Mouse (Mus musculus): ENCODE measurements around the gene Vmn1r212.
"Not testable (repeated sequence)": the region's sequence is repeated elsewhere in the genome, so short reads cannot be mapped to it uniquely, and the experiment has no call there.

The Vmn1r212 gene

DNA sequence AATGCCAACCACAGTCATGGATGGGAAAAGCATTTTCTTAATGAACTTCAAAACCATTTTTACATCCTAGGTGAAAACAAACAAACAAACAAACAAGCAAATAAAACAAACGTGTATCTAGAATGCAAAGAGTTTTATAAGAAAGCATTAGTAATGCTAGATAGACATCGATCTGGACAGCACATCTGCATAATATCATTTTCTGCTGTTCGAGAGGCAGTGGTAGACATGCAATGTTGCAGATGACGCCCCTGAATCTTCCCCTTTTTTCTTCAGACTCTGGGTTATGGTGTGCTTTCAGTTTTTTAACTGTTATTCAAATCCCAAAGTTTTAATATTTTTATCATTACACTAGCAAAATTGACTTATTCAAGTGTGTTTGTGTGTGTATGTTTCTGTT is at the start of gene Vmn1r212:
Vmn1r212 (minus strand) TSS at position 101 of the 400 bp plus-strand sequence.
- DNase-seq, result no peak

DNA sequence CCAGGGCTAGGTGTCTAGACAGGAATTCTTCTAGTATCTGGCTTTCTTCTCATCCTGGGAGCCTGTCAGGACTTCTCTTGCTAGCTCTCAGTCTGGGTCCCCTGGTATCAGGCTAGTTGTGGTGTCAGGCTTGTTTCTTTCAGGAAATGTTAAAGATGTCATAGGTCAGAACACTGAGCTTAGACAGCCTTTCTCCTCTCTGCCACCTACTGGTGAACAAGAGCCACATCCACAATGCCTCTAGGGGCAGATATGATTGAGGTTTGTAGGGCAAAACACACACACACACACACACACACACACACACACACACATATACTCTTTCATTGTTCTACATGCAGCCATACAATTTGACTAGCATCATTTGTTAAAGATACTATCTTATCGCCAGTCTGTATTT is 4.7 kb downstream of the Vmn1r212 start:
- no peak for DNase-seq

DNA sequence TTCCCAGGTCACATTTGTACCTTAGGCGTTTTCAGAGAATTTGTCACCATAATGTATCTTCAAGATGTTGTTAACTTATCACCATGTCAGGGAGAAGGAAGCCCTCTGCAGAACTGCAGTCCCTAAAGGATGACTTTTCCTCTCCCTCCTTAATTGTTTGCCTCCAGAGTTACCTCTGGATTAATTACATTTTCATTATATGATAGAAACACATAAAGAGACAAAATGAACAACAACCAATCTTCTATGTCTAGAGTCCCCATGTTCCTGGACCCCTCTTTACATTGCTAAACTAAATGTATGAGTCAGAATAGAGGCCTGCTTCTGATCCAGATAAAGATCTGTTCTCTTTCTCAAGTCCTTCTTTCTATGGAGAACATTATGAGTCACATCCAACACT is 26.5 kb downstream of the Vmn1r212 start, which contains the start of gene Vmn1r211:
Vmn1r211 (minus strand) TSS at position 101 of the 400 bp plus-strand sequence.
- DNase-seq, result no peak

DNA sequence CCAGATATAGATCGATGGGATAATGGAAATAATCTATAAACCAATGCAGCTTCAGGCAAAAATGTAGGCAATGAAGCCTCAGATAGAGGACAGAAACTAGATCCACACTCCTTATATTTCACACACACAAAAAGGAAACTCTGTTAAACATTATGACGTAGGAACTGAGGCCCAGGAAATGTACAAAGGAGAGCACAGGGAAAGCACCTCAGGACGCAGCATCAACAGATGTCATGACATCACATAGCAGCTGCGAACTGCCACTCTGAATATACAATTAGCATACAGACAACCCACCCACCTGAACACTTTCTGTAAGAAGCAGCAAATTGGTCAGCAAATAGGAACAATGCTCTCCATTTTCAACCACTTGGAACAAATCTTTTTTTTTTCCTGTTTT is 29.2 kb downstream of the Vmn1r212 start:
- no peak for DNase-seq

DNA sequence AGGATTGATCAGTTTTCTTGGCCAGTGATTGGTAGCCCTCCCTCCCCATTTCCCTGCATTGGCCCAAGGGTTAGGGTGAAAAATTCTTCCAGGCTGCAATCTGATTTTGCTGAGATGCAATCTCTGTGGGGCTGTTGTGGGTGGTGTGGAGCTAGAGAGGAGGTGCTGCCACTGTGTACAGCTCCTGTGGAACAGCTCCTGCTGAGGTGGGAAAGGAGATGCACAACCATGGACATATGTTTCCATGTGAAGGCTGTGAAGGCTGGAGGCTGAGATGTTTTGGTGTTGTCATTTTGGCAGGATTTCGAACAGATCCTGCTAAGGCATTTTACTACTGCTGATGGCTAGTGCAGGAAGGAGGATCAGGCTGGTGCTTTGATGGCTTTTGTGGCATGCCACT is 37.2 kb downstream of the Vmn1r212 start:
- DNase-seq, result no peak

DNA sequence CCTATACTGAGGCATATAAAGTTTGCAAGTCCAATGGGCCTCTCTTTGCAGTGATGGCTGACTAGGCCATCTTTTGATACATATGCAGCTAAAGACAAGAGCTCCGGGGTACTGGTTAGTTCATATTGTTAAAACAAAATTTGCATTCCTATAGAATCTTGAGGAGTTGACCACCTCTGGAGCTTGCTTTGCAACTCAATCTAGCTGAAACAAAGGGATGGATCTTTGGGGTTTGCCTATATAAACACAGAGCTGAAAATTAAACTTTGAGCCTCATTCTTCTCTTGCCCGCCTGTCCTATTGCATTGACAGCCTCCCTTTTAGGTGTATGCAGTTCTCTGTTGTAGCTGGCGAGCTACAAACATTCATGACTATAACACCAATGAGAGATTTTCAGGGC is 39.7 kb downstream of the Vmn1r212 start:
- DNase-seq, result not testable (repeated sequence)

Data from lung, postnatal 4 days (tissue).